Mouse (Mus musculus) C2C12 (cell line): ENCODE data around the gene Eef2.

Experiments
- CTCF ChIP-seq: IDR thresholded peaks from one replicate; pipeline ENCODE4 v1.5.1; 2011; ENCODE audit not compliant: control insufficient read depth, insufficient read depth, insufficient read length
- FOSL1 ChIP-seq: IDR thresholded peaks from one replicate; pipeline ENCODE4 v1.8.0; 2011; ENCODE audit warnings: mild to moderate bottlenecking, low read length; ENCODE audit not compliant: poor library complexity, insufficient read depth, severe bottlenecking
- MAX ChIP-seq: IDR thresholded peaks from one replicate; pipeline ENCODE4 v1.6.1; 2011; ENCODE audit warnings: mild to moderate bottlenecking, control low read depth
- MYOD1 ChIP-seq: IDR thresholded peaks from one replicate; pipeline ENCODE4 v1.6.1; 2011; ENCODE audit warnings: low read depth; ENCODE audit not compliant: control insufficient read depth, insufficient read length
- MYOG ChIP-seq: IDR thresholded peaks from one replicate; pipeline ENCODE4 v1.6.1; 2011; ENCODE audit not compliant: control insufficient read depth, insufficient read length; ENCODE audit errors: extremely low read depth
- USF1 ChIP-seq: IDR thresholded peaks from one replicate; pipeline ENCODE4 v1.6.1; 2011; ENCODE audit warnings: low read depth, mild to moderate bottlenecking, control low read depth, moderate library complexity

DNA sequence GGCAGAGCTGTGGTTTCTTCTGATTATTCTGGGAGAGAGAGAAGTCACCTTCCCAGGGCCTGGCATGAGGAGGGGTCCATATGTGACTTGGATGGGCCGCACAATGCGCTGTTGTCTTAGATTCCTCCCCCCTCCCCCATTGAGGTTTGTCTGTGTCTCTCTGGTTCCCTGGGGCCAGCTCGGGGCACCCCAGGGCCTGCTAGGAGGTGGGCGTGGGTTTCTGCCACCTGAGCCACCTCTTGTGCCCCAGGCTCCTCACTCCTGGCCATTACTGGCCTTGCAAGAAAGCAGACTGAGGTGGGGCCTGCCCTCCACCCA lies 36.9 kb upstream of the Eef2 start:
- TF ChIP-seq CTCF (no peak), USF1 (no peak), FOSL1 (no peak), MAX (no peak), MYOG (no peak), MYOD1 (no peak)
